Mouse (Mus musculus) forebrain, embryonic 13.5 days (tissue): ENCODE measurements around the gene Exoc6. TPM values are rescaled to one million over a fixed set of nuclear protein-coding genes. Genes with fewer than 3 reads are reported as not detected.

Experiments
- ATAC-seq: fragments of 200-750 bp; cut with Nextera tagmentation; 2 replicates; pipeline ENCODE4 v1.8.0; 2017
- H3K27ac ChIP-seq: fragments of 300-500 bp; sonication (generic); 2 replicates; pipeline ENCODE4 v1.5.1; 2015; ENCODE audit warnings: inconsistent platforms, mild to moderate bottlenecking, moderate library complexity
- H3K27me3 ChIP-seq: fragments of 300-500 bp; sonication (generic); 2 replicates; pipeline ENCODE4 v1.6.1; 2015; ENCODE audit warnings: mild to moderate bottlenecking, inconsistent platforms
- H3K36me3 ChIP-seq: fragments of 300-500 bp; sonication (generic); 2 replicates; pipeline ENCODE4 v1.6.1; 2015; ENCODE audit warnings: mild to moderate bottlenecking, inconsistent platforms; ENCODE audit not compliant: poor library complexity, severe bottlenecking
- H3K4me1 ChIP-seq: fragments of 300-500 bp; sonication (generic); 2 replicates; pipeline ENCODE4 v1.6.1; 2015; ENCODE audit warnings: inconsistent platforms
- H3K4me2 ChIP-seq: fragments of 300-500 bp; sonication (generic); 2 replicates; pipeline ENCODE4 v1.6.1; 2015; ENCODE audit warnings: inconsistent platforms, mild to moderate bottlenecking, moderate library complexity
- H3K4me3 ChIP-seq: fragments of 300-500 bp; sonication (generic); 2 replicates; pipeline ENCODE4 v1.5.1; 2015; ENCODE audit warnings: mild to moderate bottlenecking, inconsistent platforms
- H3K9ac ChIP-seq: fragments of 300-500 bp; sonication (generic); 2 replicates; pipeline ENCODE4 v1.6.1; 2015; ENCODE audit warnings: mild to moderate bottlenecking, inconsistent platforms
- H3K9me3 ChIP-seq: fragments of 300-500 bp; sonication (generic); replicated peaks from 2 replicates; pipeline ENCODE4 v1.6.1; 2016; ENCODE audit warnings: inconsistent platforms
- WGBS: fragments of 180-500 bp; shearing (Covaris S2); methylation state at CpG from one replicate; pipeline ENCODE4 v1.1.7; 2015; 5-methylcytosine and 5-hydroxymethylcytosine counted together
- polyA plus RNA-seq: library from polyadenylated mRNA; unstranded; fragments of >200 nt; fragmentation: Nextera tagmentation; extraction: Ambion mirVana; gene quantifications from 2 replicates; pipeline ENCODE4 v1.2.1, GENCODE M21; 2015

Exoc6 gene
- polyA plus RNA-seq, 1 experiment from 2014 or later = 10.5 TPM

GRCm38 (mm10) chr19:37673393-37673792, 123.2 kb downstream of the Exoc6 start:
- Histone ChIP-seq H3K9ac (no peak overlapping the region), H3K36me3 (no peaks in the 10 kb centered on the region), H3K4me2 (no peak overlapping the region), H3K9me3 (no peaks in the 10 kb centered on the region), H3K4me1 (0 out of 2 replicates have a peak, but pooled peaks cover 5% of the 10 kb centered on the region), H3K27me3 (no peaks in the 10 kb centered on the region), H3K4me3 (no peak overlapping the region), H3K27ac (no peak overlapping the region)
- ATAC-seq = no peak
- WGBS = 65% methylated on average over 12 of the region's 12 CpGs

GRCm38 (mm10) chr19:37685281-37685680, 135.1 kb downstream of the Exoc6 start, which contains the start of gene Cyp26c1:
Gene Cyp26c1 (plus strand): TSS chr19:37685581.
- 3% methylated on average over 6 of the region's 6 CpGs for WGBS
- no peak within 1 kb of the TSS for H3K4me2 ChIP-seq
- no peak within 1 kb of the TSS for H3K27ac ChIP-seq
- 0 out of 2 replicates have a peak, but pooled peaks cover 11% of the 10 kb centered on the region for H3K4me1 ChIP-seq
- no peaks in the 10 kb centered on the region for H3K9me3 ChIP-seq
- H3K36me3 ChIP-seq = no peaks in the 10 kb centered on the region
- H3K27me3 ChIP-seq = peaks cover 86% of the 10 kb centered on the region
- no peak for ATAC-seq
- H3K4me3 ChIP-seq = no peak within 1 kb of the TSS
- no peak within 1 kb of the TSS for H3K9ac ChIP-seq

DNA sequence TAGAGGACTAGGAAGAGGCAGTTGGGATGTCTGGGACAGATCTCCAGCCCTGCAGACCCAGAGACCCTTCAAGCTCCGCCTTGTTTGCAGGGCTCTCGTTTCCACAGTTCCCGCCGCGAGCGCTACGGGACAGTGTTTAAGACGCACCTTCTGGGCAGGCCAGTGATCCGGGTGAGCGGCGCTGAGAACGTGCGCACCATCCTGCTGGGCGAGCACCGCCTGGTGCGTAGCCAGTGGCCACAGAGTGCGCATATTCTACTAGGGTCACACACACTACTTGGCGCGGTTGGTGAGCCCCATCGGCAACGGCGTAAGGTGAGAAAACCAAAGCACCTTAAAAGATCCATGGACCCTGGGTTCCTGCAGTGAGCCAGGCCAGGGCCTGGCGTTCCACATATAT, 136.1 kb downstream of the Exoc6 start:
- H3K36me3 ChIP-seq = no peaks in the 10 kb centered on the region
- no peak overlapping the region for H3K4me2 ChIP-seq
- peaks cover 16% of the 10 kb centered on the region for H3K4me1 ChIP-seq
- no peaks in the 10 kb centered on the region for H3K9me3 ChIP-seq
- no peak for ATAC-seq
- H3K27ac ChIP-seq = no peak overlapping the region
- WGBS = 3% methylated on average over 23 of the region's 23 CpGs
- peaks cover 93% of the 10 kb centered on the region for H3K27me3 ChIP-seq
- H3K9ac ChIP-seq = no peak overlapping the region
- no peak overlapping the region for H3K4me3 ChIP-seq

- Histone ChIP-seq H3K27ac (no peak overlapping the region), H3K9me3 (no peaks in the 10 kb centered on the region), H3K4me3 (no peak overlapping the region), H3K4me1 (peaks cover 16% of the 10 kb centered on the region), H3K36me3 (no peaks in the 10 kb centered on the region), H3K4me2 (no peak overlapping the region), H3K27me3 (peaks cover 97% of the 10 kb centered on the region), H3K9ac (no peak overlapping the region)
- WGBS = 2% methylated on average over 62 of the region's 62 CpGs
- ATAC-seq = no peak
These were observed 137.0 kb downstream of the Exoc6 start for GRCm38 (mm10) chr19:37686941-37687850.

GRCm38 (mm10) chr19:37689478-37689877, 139.3 kb downstream of the Exoc6 start:
- Histone ChIP-seq H3K9me3 (no peaks in the 10 kb centered on the region), H3K27me3 (peaks cover 100% of the 10 kb centered on the region), H3K4me1 (peaks cover 23% of the 10 kb centered on the region), H3K9ac (no peak overlapping the region), H3K4me2 (no peak overlapping the region), H3K36me3 (no peaks in the 10 kb centered on the region), H3K4me3 (no peak overlapping the region), H3K27ac (no peak overlapping the region)
- WGBS = 39% methylated on average over 5 of the region's 5 CpGs
- no peak for ATAC-seq

DNA sequence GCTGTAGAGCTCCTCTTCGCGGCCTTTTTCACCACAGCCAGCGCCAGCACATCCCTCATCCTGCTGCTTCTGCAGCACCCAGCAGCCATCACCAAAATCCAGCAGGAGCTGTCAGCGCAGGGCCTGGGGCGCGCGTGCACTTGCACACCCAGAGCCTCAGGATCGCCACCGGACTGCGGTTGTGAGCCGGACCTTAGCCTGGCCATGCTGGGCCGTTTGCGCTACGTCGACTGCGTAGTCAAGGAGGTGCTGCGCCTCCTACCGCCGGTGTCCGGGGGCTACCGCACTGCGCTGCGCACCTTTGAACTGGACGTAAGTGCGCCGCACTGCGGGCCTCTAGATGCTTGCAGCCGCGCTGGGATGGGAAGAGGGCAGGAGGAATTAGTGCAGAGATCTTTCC, 140.5 kb downstream of the Exoc6 start:
- no peaks in the 10 kb centered on the region for H3K36me3 ChIP-seq
- H3K9me3 ChIP-seq = no peaks in the 10 kb centered on the region
- no peak overlapping the region for H3K9ac ChIP-seq
- peak; percentile 23; the same call in 1 of the 2 replicates for ATAC-seq
- H3K4me2 ChIP-seq = peak overlapping the region; percentile 47
- 1% methylated on average over 29 of the region's 29 CpGs for WGBS
- peaks cover 100% of the 10 kb centered on the region for H3K27me3 ChIP-seq
- peak overlapping the region; percentile 11 for H3K4me3 ChIP-seq
- peaks cover 23% of the 10 kb centered on the region for H3K4me1 ChIP-seq
- no peak overlapping the region for H3K27ac ChIP-seq

GRCm38 (mm10) chr19:37692879-37693278, 142.7 kb downstream of the Exoc6 start:
- no peak overlapping the region for H3K27ac ChIP-seq
- no peaks in the 10 kb centered on the region for H3K9me3 ChIP-seq
- peak overlapping the region; percentile 45; the same call in 1 of the 2 replicates for H3K9ac ChIP-seq
- no peaks in the 10 kb centered on the region for H3K36me3 ChIP-seq
- H3K4me1 ChIP-seq = peaks cover 32% of the 10 kb centered on the region
- peak overlapping the region; percentile 36 for H3K4me3 ChIP-seq
- peak; percentile 63 for ATAC-seq
- H3K4me2 ChIP-seq = peak overlapping the region; percentile 64
- WGBS = under 1% methylated on average over 40 of the region's 40 CpGs
- H3K27me3 ChIP-seq = peaks cover 100% of the 10 kb centered on the region

DNA sequence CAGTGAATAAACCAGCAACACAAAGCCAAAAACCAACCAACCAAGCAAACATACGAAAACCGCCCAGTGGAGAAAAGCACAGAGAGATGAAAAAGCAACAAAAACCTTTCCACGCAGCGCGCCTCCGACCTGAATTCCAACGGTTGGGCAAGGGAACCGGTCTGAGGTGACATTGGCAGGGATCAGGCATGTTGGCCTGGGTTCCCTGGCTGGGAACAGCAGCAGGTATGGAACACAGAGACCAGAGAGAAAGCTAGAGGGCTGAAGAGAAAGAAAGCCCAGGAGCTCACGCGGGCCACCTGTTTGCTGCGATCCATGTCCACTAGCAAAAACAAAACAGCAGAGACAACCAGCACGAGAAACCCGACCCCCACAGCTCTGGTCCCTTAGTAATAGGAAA, 144.9 kb downstream of the Exoc6 start:
- Histone ChIP-seq H3K27me3 (peaks cover 100% of the 10 kb centered on the region), H3K4me3 (no peak overlapping the region), H3K9me3 (no peaks in the 10 kb centered on the region), H3K27ac (no peak overlapping the region), H3K4me1 (peaks cover 46% of the 10 kb centered on the region), H3K9ac (no peak overlapping the region), H3K4me2 (no peak overlapping the region), H3K36me3 (no peaks in the 10 kb centered on the region)
- no peak for ATAC-seq
- 27% methylated on average over 13 of the region's 13 CpGs for WGBS

DNA sequence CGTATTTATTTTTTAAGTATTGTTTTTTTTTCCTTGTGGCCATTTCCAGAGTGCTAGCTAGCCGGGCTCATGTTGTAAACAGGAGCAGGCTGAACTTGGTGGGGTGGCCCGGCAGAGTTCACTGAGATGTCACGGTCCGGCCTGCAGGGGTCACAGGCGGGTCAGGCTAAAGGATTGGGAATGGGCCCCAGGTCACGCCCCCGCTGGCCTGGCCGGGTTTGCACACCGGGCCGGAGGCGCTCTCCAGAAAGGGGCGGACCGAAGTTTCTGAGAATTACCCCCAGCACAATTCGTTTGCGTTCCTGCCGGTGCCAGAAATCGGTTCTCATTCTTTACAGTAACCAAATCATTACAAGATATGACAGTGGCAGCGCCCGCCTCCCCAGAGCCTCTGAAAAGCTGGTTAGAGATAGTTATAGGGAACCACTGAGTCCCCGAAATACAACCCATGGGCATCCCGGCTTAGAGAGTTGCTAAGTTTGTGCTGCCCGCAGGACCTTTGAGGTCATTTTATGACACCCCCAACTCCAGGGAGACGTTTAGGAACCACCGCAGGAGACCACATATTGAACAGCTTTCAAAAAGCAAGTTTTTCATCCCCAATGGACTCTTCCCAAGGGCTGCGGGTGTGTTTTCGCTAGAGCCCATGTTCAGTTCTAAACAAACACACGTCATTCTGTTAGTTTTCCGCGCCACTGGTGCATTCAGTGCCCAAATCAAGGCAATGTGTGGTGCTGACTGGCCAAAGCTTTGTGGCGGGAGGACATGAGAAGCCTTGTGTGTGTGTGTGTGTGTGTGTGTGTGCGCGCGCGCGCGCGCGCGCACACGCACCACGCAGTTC, 145.8 kb downstream of the Exoc6 start:
- ATAC-seq = no peak
- no peaks in the 10 kb centered on the region for H3K9me3 ChIP-seq
- peak overlapping the region; percentile 38 for H3K4me2 ChIP-seq
- H3K9ac ChIP-seq = no peak overlapping the region
- H3K27me3 ChIP-seq = peaks cover 100% of the 10 kb centered on the region
- peaks cover 40% of the 10 kb centered on the region for H3K4me1 ChIP-seq
- H3K4me3 ChIP-seq = peak overlapping the region; percentile 14; the same call in 1 of the 2 replicates
- WGBS = 1% methylated on average over 42 of the region's 42 CpGs
- H3K36me3 ChIP-seq = no peaks in the 10 kb centered on the region
- no peak overlapping the region for H3K27ac ChIP-seq

DNA sequence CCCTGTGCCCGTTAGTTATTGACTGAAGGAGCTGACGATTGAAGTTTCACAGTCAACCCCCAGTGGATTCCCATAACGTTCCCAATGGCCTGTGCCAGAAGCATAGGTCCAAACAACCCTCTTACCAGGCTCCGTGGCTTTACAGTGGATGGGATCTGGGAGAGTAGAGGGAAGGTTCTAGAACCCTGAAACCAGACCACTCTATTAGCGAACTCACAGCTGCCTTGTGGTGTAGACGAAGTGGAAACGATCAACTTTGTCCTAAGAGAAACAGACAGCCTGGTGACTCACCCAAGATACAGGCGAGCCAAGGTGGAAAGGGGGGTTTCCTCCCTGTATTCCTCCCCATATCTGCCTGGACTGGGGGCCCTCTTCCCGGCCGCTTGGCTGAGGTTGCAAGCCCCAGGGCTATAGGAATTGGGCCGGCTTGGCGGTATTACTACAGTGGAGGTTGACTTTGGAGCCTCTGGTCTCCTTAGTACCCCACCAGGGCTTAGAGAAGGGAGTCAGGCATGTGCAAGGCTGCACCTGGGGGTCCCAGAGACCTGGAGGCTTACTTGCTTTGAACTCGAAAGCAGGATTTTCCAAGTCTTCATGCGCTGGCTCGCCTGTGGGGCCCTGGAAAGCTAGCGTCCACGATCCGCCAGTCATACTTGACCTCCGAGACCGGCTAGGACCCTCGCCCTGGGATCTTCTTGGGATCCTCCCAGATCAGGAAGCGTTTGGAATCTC, 146.6 kb downstream of the Exoc6 start:
- peak overlapping the region; percentile 56 for H3K4me2 ChIP-seq
- ATAC-seq = no peak
- H3K9ac ChIP-seq = no peak overlapping the region
- WGBS = 3% methylated on average over 22 of the region's 22 CpGs
- H3K4me1 ChIP-seq = peaks cover 40% of the 10 kb centered on the region
- H3K27ac ChIP-seq = no peak overlapping the region
- no peaks in the 10 kb centered on the region for H3K9me3 ChIP-seq
- H3K27me3 ChIP-seq = peaks cover 99% of the 10 kb centered on the region
- H3K4me3 ChIP-seq = peak overlapping the region; percentile 30
- H3K36me3 ChIP-seq = no peaks in the 10 kb centered on the region

- H3K27ac ChIP-seq = no peak overlapping the region
- H3K4me3 ChIP-seq = peak overlapping the region; percentile 30
- H3K9ac ChIP-seq = no peak overlapping the region
- peaks cover 40% of the 10 kb centered on the region for H3K4me1 ChIP-seq
- WGBS = under 1% methylated on average over 18 of the region's 18 CpGs
- no peak for ATAC-seq
- H3K27me3 ChIP-seq = peaks cover 99% of the 10 kb centered on the region
- H3K4me2 ChIP-seq = peak overlapping the region; percentile 56
- no peaks in the 10 kb centered on the region for H3K9me3 ChIP-seq
- H3K36me3 ChIP-seq = no peaks in the 10 kb centered on the region
These were observed 147.1 kb downstream of the Exoc6 start for GRCm38 (mm10) chr19:37697335-37697636.
